Mouse (Mus musculus) liver, embryonic 15.5 days (tissue): ENCODE measurements around the gene Cog4. TPM values are rescaled to one million over a fixed set of nuclear protein-coding genes. Genes with fewer than 3 reads are reported as not detected.
A peak's percentile ranks its signal among the peaks of the same experiment; 100 is the strongest.
"Not testable (repeated sequence)": the region's sequence is repeated elsewhere in the genome, so short reads cannot be mapped to it uniquely, and the experiment has no call there.

Experiments
- ATAC-seq: fragments of 200-750 bp; cut with Nextera tagmentation; 2 replicates; pipeline ENCODE4 v1.8.0; 2017; ENCODE audit warnings: moderate number of reproducible peaks, mild to moderate bottlenecking, moderate library complexity; ENCODE audit not compliant: insufficient read depth
- H3K27ac ChIP-seq: fragments of 300-500 bp; sonication (generic); replicated peaks from 2 replicates; pipeline ENCODE4 v1.5.1; 2015; ENCODE audit warnings: mild to moderate bottlenecking, inconsistent platforms
- H3K27me3 ChIP-seq: fragments of 300-500 bp; sonication (generic); 2 replicates; pipeline ENCODE4 v1.6.1; 2015; ENCODE audit warnings: mild to moderate bottlenecking, inconsistent platforms
- H3K36me3 ChIP-seq: fragments of 300-500 bp; sonication (generic); replicated peaks from 2 replicates; pipeline ENCODE4 v1.6.1; 2015; ENCODE audit warnings: moderate library complexity, mild to moderate bottlenecking, inconsistent platforms
- H3K4me1 ChIP-seq: fragments of 300-500 bp; sonication (generic); replicated peaks from 2 replicates; pipeline ENCODE4 v1.6.1; 2015; ENCODE audit warnings: inconsistent platforms
- H3K4me2 ChIP-seq: fragments of 300-500 bp; sonication (generic); 2 replicates; pipeline ENCODE4 v1.6.1; 2015; ENCODE audit warnings: moderate library complexity, mild to moderate bottlenecking, inconsistent platforms
- H3K4me3 ChIP-seq: fragments of 300-500 bp; sonication (generic); replicated peaks from 2 replicates; pipeline ENCODE4 v1.5.1; 2015; ENCODE audit warnings: mild to moderate bottlenecking, inconsistent platforms
- H3K9ac ChIP-seq: fragments of 300-500 bp; sonication (generic); 2 replicates; pipeline ENCODE4 v1.6.1; 2015; ENCODE audit warnings: moderate library complexity, mild to moderate bottlenecking, inconsistent platforms
- H3K9me3 ChIP-seq: fragments of 300-500 bp; sonication (generic); replicated peaks from 2 replicates; pipeline ENCODE4 v1.6.1; 2016; ENCODE audit warnings: inconsistent platforms
- WGBS: fragments of 180-500 bp; shearing (Covaris S2); methylation state at CpG from one replicate; pipeline ENCODE4 v1.1.7; 2015; ENCODE audit warnings: mixed read lengths; ENCODE audit not compliant: insufficient replicate concordance; 5-methylcytosine and 5-hydroxymethylcytosine counted together
- polyA plus RNA-seq: library from polyadenylated mRNA; unstranded; fragments of >200 nt; fragmentation: Nextera tagmentation; extraction: Ambion mirVana; gene quantifications from 2 replicates; pipeline ENCODE4 v1.2.1, GENCODE M21; 2015

Cog4 gene
- polyA plus RNA-seq, 1 experiment from 2014 or later = 28.3 TPM

- not testable (repeated sequence) for H3K27me3 ChIP-seq, H3K9me3 ChIP-seq, ATAC-seq, H3K4me3 ChIP-seq, H3K4me2 ChIP-seq, H3K27ac ChIP-seq, H3K36me3 ChIP-seq, H3K9ac ChIP-seq
- H3K4me1 ChIP-seq = peaks cover 20% of the 10 kb centered on the region
Observed at GRCm38 (mm10) chr8:110909850-110910249, 63.5 kb downstream of the Cog4 start.

- Histone ChIP-seq H3K36me3 (no peaks in the 10 kb centered on the region), H3K4me3 (no peak overlapping the region), H3K27ac (peak overlapping the region; percentile 69), H3K9me3 (no peaks in the 10 kb centered on the region), H3K27me3 (no peaks in the 10 kb centered on the region), H3K9ac (no peak overlapping the region), H3K4me2 (peak overlapping the region; percentile 23; the same call in 1 of the 2 replicates), H3K4me1 (peaks cover 19% of the 10 kb centered on the region)
- WGBS = 38% methylated on average over 15 of the region's 15 CpGs
- ATAC-seq = peak; percentile 76
Observed at GRCm38 (mm10) chr8:110911576-110912570, 65.5 kb downstream of the Cog4 start.

DNA sequence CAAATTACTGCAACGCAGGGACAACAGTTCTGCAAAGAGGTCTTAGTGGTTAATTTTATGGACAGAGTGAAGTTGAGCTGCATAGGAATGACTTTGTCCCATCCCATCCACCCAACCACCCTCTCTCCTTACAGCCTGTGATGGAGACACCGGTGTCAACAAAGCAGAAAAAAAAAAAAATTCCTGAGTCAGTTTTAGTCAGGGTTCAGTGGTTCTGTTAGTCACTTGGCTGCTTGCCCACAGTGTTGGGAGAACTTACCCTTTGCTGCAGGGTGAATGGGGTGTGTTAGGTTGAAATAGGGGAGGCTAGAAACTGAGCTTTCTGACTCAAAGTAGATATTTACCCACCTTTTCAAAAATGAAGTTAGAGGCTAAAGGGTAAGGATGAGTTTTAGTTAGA lies 71.0 kb downstream of the Cog4 start:
- ATAC-seq = no peak
- H3K9me3 ChIP-seq = no peaks in the 10 kb centered on the region
- 62% methylated on average over 2 of the region's 2 CpGs for WGBS
- H3K9ac ChIP-seq = no peak overlapping the region
- H3K4me1 ChIP-seq = peaks cover 47% of the 10 kb centered on the region
- H3K27ac ChIP-seq = no peak overlapping the region
- H3K4me3 ChIP-seq = no peak overlapping the region
- peaks cover 7% of the 10 kb centered on the region for H3K36me3 ChIP-seq
- no peak overlapping the region for H3K4me2 ChIP-seq
- no peaks in the 10 kb centered on the region for H3K27me3 ChIP-seq

- WGBS = 83% methylated on average over 11 of the region's 11 CpGs
- H3K4me2 ChIP-seq = no peak overlapping the region
Observed at GRCm38 (mm10) chr8:110918027-110918426, 71.6 kb downstream of the Cog4 start.

DNA sequence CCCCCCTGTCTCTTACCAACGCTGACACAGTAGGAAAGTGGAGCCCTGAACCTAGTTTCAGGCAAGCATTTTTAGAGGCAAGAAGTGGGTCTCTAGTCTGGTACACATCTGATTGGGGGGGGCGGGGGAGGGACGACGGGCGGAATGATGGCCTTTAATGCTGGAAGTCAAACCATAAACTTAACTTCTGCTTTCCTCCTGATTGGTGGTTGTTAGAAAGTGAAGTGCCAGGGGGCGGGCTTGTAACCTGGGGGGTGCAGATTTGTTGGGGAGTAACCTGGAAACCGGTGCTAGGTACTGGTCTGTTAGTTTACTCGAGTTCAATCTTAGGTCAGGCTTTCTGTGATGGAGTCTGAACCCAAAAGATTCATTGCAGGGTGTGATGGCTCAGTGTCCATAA lies 72.1 kb downstream of the Cog4 start:
- Histone ChIP-seq H3K4me3 (no peak overlapping the region), H3K4me1 (peaks cover 57% of the 10 kb centered on the region), H3K4me2 (0 out of 2 replicates have a peak overlapping the region, but pooled peaks have one; percentile 84), H3K27me3 (no peaks in the 10 kb centered on the region), H3K9me3 (no peaks in the 10 kb centered on the region), H3K36me3 (peaks cover 18% of the 10 kb centered on the region), H3K9ac (no peak overlapping the region), H3K27ac (no peak overlapping the region)
- no peak for ATAC-seq
- 55% methylated on average over 8 of the region's 8 CpGs for WGBS

More at GRCm38 (mm10) chr8:110918027-110918426, 71.6 kb downstream of the Cog4 start:
- no peak for ATAC-seq
- Histone ChIP-seq H3K27ac (no peak overlapping the region), H3K4me1 (peaks cover 53% of the 10 kb centered on the region), H3K36me3 (peaks cover 13% of the 10 kb centered on the region), H3K9me3 (no peaks in the 10 kb centered on the region), H3K4me3 (no peak overlapping the region), H3K27me3 (no peaks in the 10 kb centered on the region), H3K9ac (no peak overlapping the region)

DNA sequence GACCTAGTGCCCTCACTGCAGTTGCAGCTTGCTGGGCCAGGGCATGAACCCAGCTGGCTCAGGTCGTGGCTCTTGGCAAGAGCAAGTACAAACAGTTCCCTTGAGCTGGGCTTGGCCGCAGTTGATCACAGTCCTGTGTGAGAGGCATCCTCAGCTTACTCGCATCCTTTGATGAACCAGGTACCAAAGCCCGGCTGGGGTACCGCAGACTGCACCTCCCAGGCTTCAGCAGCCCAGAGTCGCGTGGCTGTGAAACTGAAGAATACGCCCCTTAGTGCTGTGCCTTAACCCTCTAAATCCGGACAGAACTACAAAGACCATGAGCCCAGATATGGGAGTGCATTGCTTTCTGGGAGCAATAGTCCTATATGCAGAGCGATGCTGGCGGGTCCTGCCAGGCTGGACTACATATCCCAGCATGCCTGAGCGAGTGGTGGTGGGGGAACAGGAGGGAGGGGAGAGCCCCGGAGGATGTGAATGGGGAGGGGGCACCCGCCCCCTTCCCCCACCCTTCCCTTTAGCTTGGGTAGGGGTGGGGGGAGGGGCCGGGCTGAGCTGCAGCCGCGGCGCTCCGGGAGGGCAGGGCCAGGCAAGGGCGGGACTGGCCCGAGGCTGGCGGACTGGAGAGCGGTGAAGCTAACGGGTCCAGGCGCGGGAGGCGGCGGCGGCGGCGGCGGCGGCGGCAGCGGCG lies 73.1 kb downstream of the Cog4 start, which contains the start of gene St3gal2:
Gene St3gal2 (plus strand): TSS at position 582 of the 691 bp plus-strand sequence.
- Histone ChIP-seq H3K4me2 (peak within 1 kb of the TSS; percentile 84), H3K36me3 (peaks cover 24% of the 10 kb centered on the region), H3K4me3 (peak within 1 kb of the TSS; percentile 85), H3K9me3 (no peaks in the 10 kb centered on the region), H3K4me1 (peaks cover 67% of the 10 kb centered on the region), H3K27ac (peak within 1 kb of the TSS; percentile 94), H3K27me3 (no peaks in the 10 kb centered on the region), H3K9ac (peak within 1 kb of the TSS; percentile 91)
- 2% methylated on average over 35 of the region's 36 CpGs for WGBS
- ATAC-seq = peak; percentile 79

GRCm38 (mm10) chr8:110920032-110920772 lies 73.8 kb downstream of the Cog4 start:
- H3K9me3 ChIP-seq = no peaks in the 10 kb centered on the region
- peak overlapping the region; percentile 85 for H3K4me3 ChIP-seq
- H3K27ac ChIP-seq = peak overlapping the region; percentile 94
- H3K36me3 ChIP-seq = peaks cover 30% of the 10 kb centered on the region
- peak; percentile 9 for ATAC-seq
- no peaks in the 10 kb centered on the region for H3K27me3 ChIP-seq
- peak overlapping the region; percentile 84 for H3K4me2 ChIP-seq
- WGBS = 5% methylated on average over 30 of the region's 37 CpGs
- peaks cover 75% of the 10 kb centered on the region for H3K4me1 ChIP-seq
- H3K9ac ChIP-seq = peak overlapping the region; percentile 91

- peak overlapping the region; percentile 84 for H3K4me2 ChIP-seq
- H3K9ac ChIP-seq = peak overlapping the region; percentile 91
- peak overlapping the region; percentile 94 for H3K27ac ChIP-seq
- H3K27me3 ChIP-seq = no peaks in the 10 kb centered on the region
- H3K4me3 ChIP-seq = peak overlapping the region; percentile 85
- peaks cover 30% of the 10 kb centered on the region for H3K36me3 ChIP-seq
- ATAC-seq = no peak
- 38% methylated on average over 3 of the region's 3 CpGs for WGBS
- no peaks in the 10 kb centered on the region for H3K9me3 ChIP-seq
- peaks cover 81% of the 10 kb centered on the region for H3K4me1 ChIP-seq
Observed at GRCm38 (mm10) chr8:110920773-110921277, 74.4 kb downstream of the Cog4 start.

GRCm38 (mm10) chr8:110921492-110922230 lies 75.3 kb downstream of the Cog4 start:
- H3K27ac ChIP-seq = peak overlapping the region; percentile 94
- peak; percentile 79 for ATAC-seq
- H3K9ac ChIP-seq = peak overlapping the region; percentile 91
- no peaks in the 10 kb centered on the region for H3K9me3 ChIP-seq
- H3K4me3 ChIP-seq = peak overlapping the region; percentile 85
- WGBS = 21% methylated on average over 7 of the region's 7 CpGs
- peaks cover 89% of the 10 kb centered on the region for H3K4me1 ChIP-seq
- H3K27me3 ChIP-seq = no peaks in the 10 kb centered on the region
- peaks cover 30% of the 10 kb centered on the region for H3K36me3 ChIP-seq
- peak overlapping the region; percentile 84 for H3K4me2 ChIP-seq

DNA sequence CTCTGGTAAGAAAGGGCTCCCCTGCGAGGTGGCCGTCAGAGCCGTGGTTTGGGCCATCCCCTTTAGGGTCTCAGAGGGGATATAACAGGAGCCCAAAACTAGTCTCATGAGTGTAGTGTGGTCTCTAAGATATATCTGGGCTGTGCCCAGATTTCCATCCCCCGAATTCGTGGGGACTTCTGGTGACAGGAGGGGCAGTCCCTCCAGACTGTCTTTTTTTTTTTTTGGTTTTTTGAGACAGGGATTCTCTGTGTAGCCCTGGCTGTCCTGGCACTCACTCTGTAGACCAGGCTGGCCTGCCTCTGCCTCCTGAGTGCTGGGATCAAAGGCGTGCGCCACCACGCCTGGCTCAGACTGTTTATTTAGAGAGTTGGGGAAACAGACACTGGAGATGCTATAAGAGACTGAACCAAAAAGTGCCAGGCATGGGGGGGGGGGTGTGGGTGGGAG lies 79.3 kb downstream of the Cog4 start:
- no peak for ATAC-seq
- Histone ChIP-seq H3K4me1 (peaks cover 100% of the 10 kb centered on the region), H3K36me3 (peaks cover 41% of the 10 kb centered on the region), H3K27me3 (no peaks in the 10 kb centered on the region), H3K4me3 (no peak overlapping the region), H3K9ac (0 out of 2 replicates have a peak overlapping the region, but pooled peaks have one; percentile 22), H3K9me3 (no peaks in the 10 kb centered on the region), H3K4me2 (peak overlapping the region; percentile 27), H3K27ac (peak overlapping the region; percentile 75)
- WGBS = 64% methylated on average over 8 of the region's 8 CpGs
